Mouse (Mus musculus) stomach, postnatal 0 days (tissue): ENCODE measurements around the gene Rarb. TPM values are rescaled to one million over a fixed set of nuclear protein-coding genes. Genes with fewer than 3 reads are reported as not detected.

Experiments used
- ATAC-seq: fragments of 200-750 bp; cut with Nextera tagmentation; 2 replicates; pipeline ENCODE4 v1.8.0; 2017; ENCODE audit not compliant: low FRiP score, low TSS enrichment
- DNase-seq: peaks from one replicate; pipeline ENCODE4 v3.0.0-alpha.2; 2016; ENCODE audit warnings: low spot score
- H3K27ac ChIP-seq: fragments of 300-500 bp; sonication (generic); replicated peaks from 2 replicates; pipeline ENCODE4 v1.5.1; 2014; ENCODE audit warnings: mild to moderate bottlenecking, control low read depth
- H3K27me3 ChIP-seq: fragments of 300-500 bp; sonication (generic); 2 replicates; pipeline ENCODE4 v1.6.1; 2014; ENCODE audit warnings: low read length; ENCODE audit not compliant: control insufficient read depth, insufficient read depth
- H3K36me3 ChIP-seq: fragments of 300-500 bp; sonication (generic); 2 replicates; pipeline ENCODE4 v1.6.1; 2014; ENCODE audit warnings: low read length, mixed read lengths; ENCODE audit not compliant: control insufficient read depth, insufficient read depth
- H3K4me1 ChIP-seq: fragments of 300-500 bp; sonication (generic); replicated peaks from 2 replicates; pipeline ENCODE4 v1.6.1; 2014; ENCODE audit warnings: antibody characterized with exemption; ENCODE audit not compliant: control insufficient read depth, insufficient read depth
- H3K4me2 ChIP-seq: fragments of 300-500 bp; sonication (generic); replicated peaks from 2 replicates; pipeline ENCODE4 v1.6.1; 2014; ENCODE audit warnings: low read depth, mild to moderate bottlenecking, control low read depth, moderate library complexity
- H3K4me3 ChIP-seq: fragments of 300-500 bp; sonication (generic); 2 replicates; pipeline ENCODE4 v1.5.1; 2014; ENCODE audit warnings: low read depth, low read length, control low read depth
- H3K9ac ChIP-seq: fragments of 300-500 bp; sonication (generic); 2 replicates; pipeline ENCODE4 v1.6.1; 2014; ENCODE audit warnings: mild to moderate bottlenecking, low read length, control low read depth, mixed read lengths
- H3K9me3 ChIP-seq: fragments of 300-500 bp; sonication (generic); 2 replicates; pipeline ENCODE4 v1.6.1; 2016; ENCODE audit warnings: low read length; ENCODE audit not compliant: control insufficient read depth
- CTCF ChIP-seq: IDR thresholded peaks from 2 replicates; pipeline ENCODE4 v1.5.1; 2016; ENCODE audit warnings: antibody characterized with exemption, low read depth, mild to moderate bottlenecking, moderate library complexity
- EP300 ChIP-seq: optimal IDR thresholded peaks from 2 replicates; pipeline ENCODE3; 2016; ENCODE audit warnings: antibody characterized with exemption
- WGBS: fragments of 180-500 bp; shearing (Covaris S2); extraction: QIAGEN DNeasy Blood & Tissue Kit; methylation state at CpG from one replicate; pipeline ENCODE4 v1.1.7; 2014; 5-methylcytosine and 5-hydroxymethylcytosine counted together
- polyA plus RNA-seq: library from polyadenylated mRNA; unstranded; fragments of >200 nt; fragmentation: Nextera tagmentation; extraction: Ambion mirVana; gene quantifications from 2 replicates; pipeline ENCODE4 v1.2.1, GENCODE M21; 2015

The Rarb gene
- polyA plus RNA-seq, 1 experiment from 2014 or later, result 4.0 TPM

GRCm38 (mm10) chr14:16525137-16525924 is 293.6 kb downstream of the Rarb start:
- Histone ChIP-seq H3K4me1 (no peaks in the 10 kb centered on the region), H3K9ac (no peak overlapping the region), H3K4me3 (no peak overlapping the region), H3K27ac (no peak overlapping the region), H3K4me2 (no peak overlapping the region), H3K9me3 (no peaks in the 10 kb centered on the region), H3K27me3 (no peaks in the 10 kb centered on the region), H3K36me3 (no peaks in the 10 kb centered on the region)
- ATAC-seq (no peak), DNase-seq (no peak)
- WGBS, result 69% methylated on average over 5 of the region's 5 CpGs
- TF ChIP-seq CTCF (no peak), EP300 (no peak)

GRCm38 (mm10) chr14:16522852-16523251 is 296.1 kb downstream of the Rarb start:
- WGBS, result 85% methylated on average over 3 of the region's 3 CpGs
- Histone ChIP-seq H3K9me3 (no peaks in the 10 kb centered on the region), H3K4me3 (no peak overlapping the region), H3K4me2 (no peak overlapping the region), H3K36me3 (no peaks in the 10 kb centered on the region), H3K4me1 (no peaks in the 10 kb centered on the region), H3K27me3 (no peaks in the 10 kb centered on the region), H3K27ac (no peak overlapping the region), H3K9ac (no peak overlapping the region)
- no peak for TF ChIP-seq EP300
- ATAC-seq, result no peak
- DNase-seq, result no peak

GRCm38 (mm10) chr14:16519588-16520167 is 299.3 kb downstream of the Rarb start:
- Histone ChIP-seq H3K27me3 (no peaks in the 10 kb centered on the region), H3K4me1 (no peaks in the 10 kb centered on the region), H3K9ac (no peak overlapping the region), H3K4me2 (no peak overlapping the region), H3K36me3 (no peaks in the 10 kb centered on the region), H3K27ac (no peak overlapping the region), H3K9me3 (no peaks in the 10 kb centered on the region), H3K4me3 (no peak overlapping the region)
- 57% methylated on average over 8 of the region's 8 CpGs for WGBS
- no peak for DNase-seq
- TF ChIP-seq CTCF (peak; percentile 29; the same call in 1 of the 2 replicates), EP300 (no peak)
- no peak for ATAC-seq

- Histone ChIP-seq H3K36me3 (no peaks in the 10 kb centered on the region), H3K27me3 (no peaks in the 10 kb centered on the region), H3K9me3 (no peaks in the 10 kb centered on the region), H3K9ac (no peak overlapping the region), H3K27ac (no peak overlapping the region), H3K4me1 (no peaks in the 10 kb centered on the region), H3K4me3 (no peak overlapping the region), H3K4me2 (no peak overlapping the region)
- DNase-seq (no peak), ATAC-seq (no peak)
- TF ChIP-seq CTCF, result no peak
- TF ChIP-seq EP300, result no peak
Observed at GRCm38 (mm10) chr14:16517958-16518357, 301.0 kb downstream of the Rarb start.

GRCm38 (mm10) chr14:16515731-16516130 is 303.2 kb downstream of the Rarb start:
- Histone ChIP-seq H3K4me3 (no peak overlapping the region), H3K4me1 (no peaks in the 10 kb centered on the region), H3K4me2 (no peak overlapping the region), H3K9ac (no peak overlapping the region), H3K27ac (no peak overlapping the region), H3K9me3 (no peaks in the 10 kb centered on the region), H3K36me3 (no peaks in the 10 kb centered on the region), H3K27me3 (no peaks in the 10 kb centered on the region)
- ATAC-seq (no peak), DNase-seq (peak; percentile 33)
- WGBS, result 41% methylated on average over 3 of the region's 3 CpGs
- TF ChIP-seq CTCF, result no peak
- no peak for TF ChIP-seq EP300

- no peak overlapping the region for H3K4me3 ChIP-seq
- no peak overlapping the region for H3K4me2 ChIP-seq
- H3K36me3 ChIP-seq, result no peaks in the 10 kb centered on the region
- H3K27ac ChIP-seq, result no peak overlapping the region
- H3K9me3 ChIP-seq, result no peaks in the 10 kb centered on the region
- TF ChIP-seq CTCF (no peak), EP300 (no peak)
- no peaks in the 10 kb centered on the region for H3K4me1 ChIP-seq
- no peak overlapping the region for H3K9ac ChIP-seq
- 31% methylated on average over 4 of the region's 4 CpGs for WGBS
- DNase-seq, result no peak
- no peak for ATAC-seq
- no peaks in the 10 kb centered on the region for H3K27me3 ChIP-seq
Observed at GRCm38 (mm10) chr14:16510574-16510973, 308.4 kb downstream of the Rarb start.
